Mouse (Mus musculus) lung, embryonic 16.5 days (tissue): ENCODE measurements at regions not wholly inside any gene's neighbourhood (a gene's known extent, or its start where the extent isn't known, plus 50 kb on each side); places are given as distances from the start of the nearest gene placed in this dataset.

ENCODE experiments used
- ATAC-seq: fragments of 200-750 bp; cut with Nextera tagmentation; 2 replicates; pipeline ENCODE4 v1.8.0; 2017; ENCODE audit warnings: low read depth, mild to moderate bottlenecking, moderate library complexity
- H3K27ac ChIP-seq: fragments of 300-500 bp; sonication (generic); 2 replicates; pipeline ENCODE4 v1.5.1; 2014; ENCODE audit warnings: mild to moderate bottlenecking, control low read depth, low read length
- H3K27me3 ChIP-seq: fragments of 300-500 bp; sonication (generic); 2 replicates; pipeline ENCODE4 v1.6.1; 2014; ENCODE audit warnings: low read depth, low read length, mixed read lengths; ENCODE audit not compliant: control insufficient read depth, insufficient read depth
- H3K36me3 ChIP-seq: fragments of 300-500 bp; sonication (generic); 2 replicates; pipeline ENCODE4 v1.6.1; 2014; ENCODE audit warnings: low read length; ENCODE audit not compliant: control insufficient read depth, insufficient read depth
- H3K4me1 ChIP-seq: fragments of 300-500 bp; sonication (generic); replicated peaks from 2 replicates; pipeline ENCODE4 v1.6.1; 2014; ENCODE audit warnings: low read length, mixed read lengths; ENCODE audit not compliant: control insufficient read depth, insufficient read depth
- H3K4me2 ChIP-seq: fragments of 300-500 bp; sonication (generic); 2 replicates; pipeline ENCODE4 v1.6.1; 2014; ENCODE audit warnings: low read depth, low read length, control low read depth
- H3K4me3 ChIP-seq: fragments of 300-500 bp; sonication (generic); 2 replicates; pipeline ENCODE4 v1.5.1; 2014; ENCODE audit warnings: mild to moderate bottlenecking, low read length, control low read depth
- H3K9ac ChIP-seq: fragments of 300-500 bp; sonication (generic); 2 replicates; pipeline ENCODE4 v1.6.1; 2014; ENCODE audit warnings: low read length, control low read depth
- H3K9me3 ChIP-seq: fragments of 300-500 bp; sonication (generic); 2 replicates; pipeline ENCODE4 v1.6.1; 2016; ENCODE audit warnings: low read length; ENCODE audit not compliant: control insufficient read depth
- WGBS: fragments of 180-500 bp; shearing (Covaris S2); extraction: QIAGEN DNeasy Blood & Tissue Kit; methylation state at CpG from one replicate; pipeline ENCODE4 v1.1.7; 2014; 5-methylcytosine and 5-hydroxymethylcytosine counted together

DNA sequence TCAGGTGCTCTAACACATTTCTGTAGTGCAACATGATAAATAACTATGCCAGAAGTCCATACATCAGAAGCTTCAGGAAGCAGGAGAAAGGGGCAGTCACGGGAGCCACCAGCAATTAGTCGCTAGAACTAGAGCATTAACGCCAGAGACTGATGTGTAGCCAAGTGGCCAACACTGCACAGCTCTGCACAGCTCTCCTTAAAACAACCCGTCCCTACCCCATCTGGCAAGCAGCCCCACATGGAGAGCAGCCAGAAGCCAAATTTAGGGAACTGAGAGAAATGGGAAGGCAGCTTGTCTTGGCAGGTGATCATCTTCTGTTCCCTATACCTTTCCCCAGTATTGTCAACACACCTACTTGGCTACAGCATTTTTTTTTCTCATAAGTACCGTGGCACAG is 172.3 kb upstream of the Bdnf start:
- no peak for ATAC-seq
- H3K27ac ChIP-seq, result no peak overlapping the region
- no peaks in the 10 kb centered on the region for H3K27me3 ChIP-seq
- 37% methylated on average over 5 of the region's 5 CpGs for WGBS
- no peak overlapping the region for H3K9ac ChIP-seq
- H3K4me3 ChIP-seq, result no peak overlapping the region
- H3K9me3 ChIP-seq, result no peaks in the 10 kb centered on the region
- no peak overlapping the region for H3K4me2 ChIP-seq
- no peaks in the 10 kb centered on the region for H3K4me1 ChIP-seq
- H3K36me3 ChIP-seq, result no peaks in the 10 kb centered on the region

DNA sequence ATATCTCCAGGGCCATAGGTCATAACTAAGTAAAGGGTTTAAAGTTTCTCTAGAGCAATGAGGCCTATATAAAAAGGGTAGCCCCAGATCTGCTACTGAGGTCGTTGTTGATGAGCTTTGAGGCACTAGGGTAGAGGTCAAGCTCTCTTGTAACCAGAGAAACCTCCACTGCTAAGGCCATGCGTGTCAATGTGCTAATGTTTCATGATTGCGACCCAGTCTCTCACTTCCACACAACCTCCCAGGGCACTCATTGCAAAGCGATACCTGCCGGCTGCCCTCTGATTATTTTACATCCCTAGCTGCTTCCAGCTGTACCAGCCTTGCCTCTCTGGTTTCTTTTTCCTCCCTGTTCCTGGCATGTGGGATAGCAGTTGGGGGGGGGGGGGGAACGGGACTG is 169.6 kb upstream of the Bdnf start:
- no peaks in the 10 kb centered on the region for H3K36me3 ChIP-seq
- H3K4me2 ChIP-seq, result no peak overlapping the region
- no peaks in the 10 kb centered on the region for H3K4me1 ChIP-seq
- no peaks in the 10 kb centered on the region for H3K9me3 ChIP-seq
- ATAC-seq, result no peak
- no peak overlapping the region for H3K4me3 ChIP-seq
- no peak overlapping the region for H3K9ac ChIP-seq
- no peak overlapping the region for H3K27ac ChIP-seq
- no peaks in the 10 kb centered on the region for H3K27me3 ChIP-seq
- WGBS, result 67% methylated on average over 6 of the region's 6 CpGs

GRCm38 (mm10) chr2:109510070-109510979 is 164.2 kb upstream of the Bdnf start:
- no peaks in the 10 kb centered on the region for H3K4me1 ChIP-seq
- no peak overlapping the region for H3K9ac ChIP-seq
- 60% methylated on average over 8 of the region's 8 CpGs for WGBS
- no peaks in the 10 kb centered on the region for H3K36me3 ChIP-seq
- no peaks in the 10 kb centered on the region for H3K9me3 ChIP-seq
- no peak overlapping the region for H3K4me3 ChIP-seq
- no peak overlapping the region for H3K4me2 ChIP-seq
- H3K27ac ChIP-seq, result no peak overlapping the region
- ATAC-seq, result 0 out of 2 replicates have a peak, but pooled peaks have one; percentile 34
- H3K27me3 ChIP-seq, result no peaks in the 10 kb centered on the region

DNA sequence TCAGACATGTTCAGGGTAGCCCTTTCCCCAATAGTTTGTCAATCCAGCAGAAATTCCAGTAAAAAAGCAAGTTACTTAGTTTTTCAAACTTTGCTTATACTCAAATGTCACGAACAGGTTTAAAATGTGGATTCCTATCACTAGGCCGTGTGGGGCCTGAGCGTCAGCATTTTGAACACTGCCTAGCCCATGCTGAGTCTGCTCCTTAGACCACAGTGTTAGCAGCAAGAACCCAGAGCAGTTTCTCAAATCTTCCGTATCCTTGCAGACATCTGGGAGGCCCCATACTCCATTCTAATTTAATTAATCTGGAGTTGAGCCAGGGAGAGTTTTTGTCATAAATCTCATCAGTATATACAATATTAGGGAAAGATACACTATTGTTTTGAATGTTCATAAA is 163.4 kb upstream of the Bdnf start:
- Histone ChIP-seq H3K27ac (no peak overlapping the region), H3K36me3 (no peaks in the 10 kb centered on the region), H3K4me3 (no peak overlapping the region), H3K9ac (no peak overlapping the region), H3K4me1 (no peaks in the 10 kb centered on the region), H3K4me2 (no peak overlapping the region), H3K9me3 (no peaks in the 10 kb centered on the region), H3K27me3 (no peaks in the 10 kb centered on the region)
- WGBS, result 60% methylated on average over 4 of the region's 4 CpGs
- ATAC-seq, result no peak; the same call in 1 of the 2 replicates

DNA sequence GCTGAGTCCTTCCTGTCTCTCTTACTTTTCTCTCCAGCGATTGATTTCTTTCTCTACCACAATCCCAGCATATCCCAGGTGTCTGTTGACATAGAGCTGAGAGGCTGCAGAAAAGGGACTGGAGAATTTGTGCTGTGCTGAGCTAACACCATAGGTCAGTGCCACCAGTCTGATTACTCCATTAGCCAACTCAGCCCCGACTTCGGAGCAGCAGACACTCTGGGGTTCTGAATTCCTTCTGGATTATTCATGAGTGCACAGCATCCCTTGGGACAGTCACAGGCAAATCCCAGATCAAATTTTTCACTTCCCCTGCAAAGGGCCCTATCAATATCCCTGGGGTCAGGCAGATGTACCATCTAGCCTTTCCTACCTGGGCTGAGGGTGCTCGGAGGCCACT is 155.2 kb upstream of the Bdnf start:
- no peaks in the 10 kb centered on the region for H3K27me3 ChIP-seq
- 77% methylated on average over 4 of the region's 4 CpGs for whole genome bisulfite sequencing
- no peaks in the 10 kb centered on the region for H3K36me3 ChIP-seq
- ATAC-seq, result no peak
- no peak overlapping the region for H3K4me2 ChIP-seq
- no peaks in the 10 kb centered on the region for H3K4me1 ChIP-seq
- H3K27ac ChIP-seq, result no peak overlapping the region
- H3K4me3 ChIP-seq, result no peak overlapping the region
- H3K9me3 ChIP-seq, result no peaks in the 10 kb centered on the region
- no peak overlapping the region for H3K9ac ChIP-seq

GRCm38 (mm10) chr2:109520471-109520870 is 154.0 kb upstream of the Bdnf start:
- Histone ChIP-seq H3K27ac (no peak overlapping the region), H3K9ac (no peak overlapping the region), H3K4me2 (no peak overlapping the region), H3K4me3 (no peak overlapping the region), H3K27me3 (no peaks in the 10 kb centered on the region), H3K9me3 (no peaks in the 10 kb centered on the region), H3K4me1 (no peaks in the 10 kb centered on the region), H3K36me3 (no peaks in the 10 kb centered on the region)
- no peak for ATAC-seq
- WGBS, result 63% methylated on average over 3 of the region's 3 CpGs

DNA sequence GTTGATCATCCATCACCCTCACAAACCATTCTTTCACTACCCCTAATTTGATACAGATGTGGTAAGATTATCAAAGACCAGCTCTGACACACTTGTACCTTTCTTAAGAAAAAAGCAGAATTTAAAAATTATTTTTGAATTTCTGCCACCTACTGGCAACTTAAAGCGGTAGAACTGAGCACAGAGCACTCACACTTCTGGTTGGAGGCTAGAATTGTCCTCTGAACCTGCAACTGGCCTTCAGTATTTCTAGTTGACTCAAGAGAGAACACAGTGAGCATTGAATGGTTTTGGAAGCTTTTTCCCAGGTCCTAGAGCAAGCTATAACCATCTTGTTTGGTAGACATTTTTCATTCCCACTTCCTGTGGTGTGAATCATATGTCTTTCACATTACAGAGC is 135.0 kb upstream of the Bdnf start:
- Histone ChIP-seq H3K27ac (no peak overlapping the region), H3K4me1 (no peaks in the 10 kb centered on the region), H3K4me3 (no peak overlapping the region), H3K36me3 (no peaks in the 10 kb centered on the region), H3K9me3 (no peaks in the 10 kb centered on the region), H3K4me2 (no peak overlapping the region), H3K9ac (no peak overlapping the region), H3K27me3 (no peaks in the 10 kb centered on the region)
- 59% methylated on average over 1 of the region's 1 CpGs for WGBS
- ATAC-seq, result no peak

- Histone ChIP-seq H3K4me2 (no peak overlapping the region), H3K36me3 (no peaks in the 10 kb centered on the region), H3K27ac (no peak overlapping the region), H3K27me3 (no peaks in the 10 kb centered on the region), H3K4me3 (no peak overlapping the region), H3K9ac (no peak overlapping the region), H3K9me3 (no peaks in the 10 kb centered on the region), H3K4me1 (no peaks in the 10 kb centered on the region)
- WGBS, result 74% methylated on average over 7 of the region's 7 CpGs
- ATAC-seq, result no peak
These were observed 127.9 kb upstream of the Bdnf start for GRCm38 (mm10) chr2:109546486-109547115.

DNA sequence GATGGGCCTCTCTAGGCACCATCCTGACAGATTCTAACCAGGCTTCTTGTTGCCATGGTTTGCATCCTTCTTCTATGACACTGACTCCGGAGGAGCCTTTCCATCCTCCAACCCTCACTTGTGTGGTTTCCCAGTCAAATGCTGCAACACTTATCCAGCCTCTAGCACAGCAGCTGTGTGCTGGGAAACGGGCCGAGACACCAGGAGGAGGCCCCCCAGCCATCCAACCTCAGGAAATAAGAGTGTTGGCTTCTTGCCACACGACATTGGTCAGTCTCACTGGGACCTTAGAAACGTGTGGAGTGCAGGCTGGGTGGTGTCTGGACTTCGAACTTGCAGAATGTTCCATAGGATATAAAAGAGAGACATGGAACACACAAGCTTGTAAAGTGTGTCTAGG is 119.9 kb upstream of the Bdnf start:
- WGBS, result 55% methylated on average over 6 of the region's 6 CpGs
- H3K27me3 ChIP-seq, result no peaks in the 10 kb centered on the region
- ATAC-seq, result no peak
- H3K4me2 ChIP-seq, result no peak overlapping the region
- no peak overlapping the region for H3K27ac ChIP-seq
- H3K36me3 ChIP-seq, result no peaks in the 10 kb centered on the region
- H3K4me3 ChIP-seq, result no peak overlapping the region
- no peaks in the 10 kb centered on the region for H3K9me3 ChIP-seq
- H3K4me1 ChIP-seq, result no peaks in the 10 kb centered on the region
- H3K9ac ChIP-seq, result no peak overlapping the region
